Mouse (Mus musculus) layer of hippocampus, postnatal 14 days (tissue): ENCODE data around the gene Tmem164. TPM values are rescaled to one million over a fixed set of nuclear protein-coding genes. Genes with fewer than 3 reads are reported as not detected.

Experiments used
- microRNA-seq, 2 experiments: library from miRNA; unstranded; fragments of <30 nt; microRNA quantifications; one replicate each; pipeline ENCODE4 v1.2.0; 2021
- total RNA-seq, 2 experiments: library from RNA; stranded (reverse); gene quantifications; 2 replicates each; pipeline ENCODE4 v1.2.3; 2021

Tmem164 gene
- total RNA-seq, 2 experiments from 2014 or later: 25.8 to 27.0 TPM

Small RNA genes within 50 kb of the gene (microRNA-seq; reads per million reads assigned to microRNA genes)
- 10,802 to 15,206 reads per million in 2 experiments for gene Mir652
